Mouse (Mus musculus) Patski (cell line): Measurements from ENCODE around the gene Esrrg. TPM values are rescaled to one million over a fixed set of nuclear protein-coding genes. Genes with fewer than 3 reads are reported as not detected.

ENCODE experiments used
- ATAC-seq: fragments of 100-300 bp; one replicate; pipeline ENCODE4 v1.8.0; 2021
- CTCF ChIA-PET: fragments of 350-600 bp; sonication (Branson Sonifier 250); formaldehyde crosslinking; loops from one replicate; lab custom pipeline; 2022; ENCODE audit warnings: inconsistent platforms; lab: Charles Lee
- POLR2A ChIA-PET: fragments of 350-600 bp; sonication (Branson Sonifier 250); formaldehyde crosslinking; loops from one replicate; lab custom pipeline; 2022; ENCODE audit warnings: antibody characterized with exemption, inconsistent platforms; lab: Charles Lee
- DNase-seq: peaks from one replicate; pipeline ENCODE4 v3.0.0-alpha.2; 2011; ENCODE audit warnings: low read depth, low spot score
- H3K27me3 ChIP-seq: fragments of 371-371 bp; one replicate; pipeline ENCODE4 v1.5.1; 2021
- CTCF ChIP-seq: fragments of 100-300 bp; IDR thresholded peaks from one replicate; pipeline ENCODE4 v1.5.1; 2021
- in situ Hi-C: fragments of 300-500 bp; cut with MboI; formaldehyde crosslinking; loops from 3 replicates; pipeline ENCODE4 v1.11.1; 2018; ENCODE audit warnings: low pct_unique_long_range_greater_than_20kb, mixed read lengths
- polyA plus RNA-seq: library from polyadenylated mRNA; unstranded; gene quantifications from one replicate; pipeline ENCODE4 v1.2.3, GENCODE M21; 2021

Esrrg gene
- polyA plus RNA-seq, 1 experiment from 2014 or later, result 9.0 TPM

- ATAC-seq (no peak), DNase-seq (no peak)
- H3K27me3 ChIP-seq, result no peaks in the 10 kb centered on the region
- POLR2A ChIA-PET, result no interaction called here
- in situ Hi-C loops, result no loop called here
- CTCF ChIA-PET, result no interaction called here
- no peak for TF ChIP-seq CTCF
These were observed 548.8 kb downstream of the Esrrg start for GRCm38 (mm10) chr1:188157237-188157955.

- ChIA-PET CTCF (no interaction called here), POLR2A (no interaction called here)
- TF ChIP-seq CTCF, result no peak
- in situ Hi-C loops, result no loop called here
- DNase-seq (no peak), ATAC-seq (no peak)
- H3K27me3 ChIP-seq, result no peaks in the 10 kb centered on the region
These were observed 550.1 kb downstream of the Esrrg start for GRCm38 (mm10) chr1:188158675-188159074.

DNA sequence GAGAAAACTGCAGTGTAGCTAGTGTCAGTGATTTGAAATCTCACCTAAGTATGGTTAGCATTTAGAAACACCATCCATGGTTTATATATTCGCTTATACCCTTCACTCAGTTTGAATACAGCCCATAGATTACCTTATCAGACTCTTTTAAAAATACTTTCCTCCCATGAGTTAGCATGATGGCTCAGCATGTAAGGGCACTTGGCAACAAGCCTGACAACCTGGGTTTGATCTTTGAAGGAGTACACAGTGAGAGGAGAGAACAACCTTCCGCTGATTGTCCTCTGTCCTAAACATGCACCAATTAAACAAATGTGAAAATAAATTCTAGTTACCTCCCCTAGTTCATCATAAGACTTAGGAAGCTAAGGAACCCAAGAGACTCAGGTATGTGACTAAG is 550.5 kb downstream of the Esrrg start:
- ChIA-PET CTCF (no interaction called here), POLR2A (no interaction called here)
- in situ Hi-C loops, result no loop called here
- ATAC-seq, result no peak
- H3K27me3 ChIP-seq, result no peaks in the 10 kb centered on the region
- no peak for TF ChIP-seq CTCF
- no peak for DNase-seq

- ATAC-seq (no peak), DNase-seq (no peak)
- CTCF ChIA-PET, result interaction anchor here (1.5 kb wide), 1 partner anchor 7 kb away, joined by 5 read pairs; no protein-coding TSS in a partner anchor
- no peaks in the 10 kb centered on the region for H3K27me3 ChIP-seq
- in situ Hi-C loops, result no loop called here
- TF ChIP-seq CTCF, result no peak
- POLR2A ChIA-PET, result no interaction called here
These were observed 554.5 kb downstream of the Esrrg start for GRCm38 (mm10) chr1:188163058-188163457.

- ChIA-PET CTCF (no interaction called here), POLR2A (no interaction called here)
- no peak for DNase-seq
- H3K27me3 ChIP-seq, result no peaks in the 10 kb centered on the region
- in situ Hi-C loops, result no loop called here
- ATAC-seq, result no peak
- no peak for TF ChIP-seq CTCF
These were observed 555.7 kb downstream of the Esrrg start for GRCm38 (mm10) chr1:188164251-188164650.

- CTCF ChIA-PET, result no interaction called here
- in situ Hi-C loops, result no loop called here
- no peaks in the 10 kb centered on the region for H3K27me3 ChIP-seq
- DNase-seq (no peak), ATAC-seq (no peak)
- TF ChIP-seq CTCF, result no peak
- POLR2A ChIA-PET, result no interaction called here
These were observed 565.3 kb downstream of the Esrrg start for GRCm38 (mm10) chr1:188173859-188174258.

DNA sequence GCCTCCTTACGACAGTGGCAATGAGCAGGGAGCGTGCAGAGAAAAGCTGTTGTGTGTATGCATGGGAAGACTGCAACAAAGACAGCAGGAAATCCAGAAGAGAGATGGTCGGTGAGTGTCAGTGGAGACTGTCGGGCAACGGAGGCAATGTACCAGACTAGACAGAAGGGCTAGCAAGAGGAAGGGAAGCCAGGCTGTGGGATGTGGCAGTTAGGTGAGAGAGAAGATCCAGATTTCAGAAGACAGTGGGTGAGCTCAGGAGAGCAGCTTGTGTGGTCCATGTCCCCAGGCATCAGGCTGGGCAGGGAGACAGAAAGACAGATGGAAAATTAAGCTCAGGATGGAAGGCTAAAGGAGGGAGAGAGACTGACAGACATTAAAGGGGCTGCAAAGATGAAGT is 574.4 kb downstream of the Esrrg start:
- no peak for TF ChIP-seq CTCF
- POLR2A ChIA-PET, result no interaction called here
- H3K27me3 ChIP-seq, result no peaks in the 10 kb centered on the region
- ATAC-seq (no peak), DNase-seq (no peak)
- in situ Hi-C loops, result no loop called here
- CTCF ChIA-PET, result interaction anchor here (0.9 kb wide), 1 partner anchor 21 kb away, joined by 3 read pairs; no protein-coding TSS in a partner anchor

- POLR2A ChIA-PET, result no interaction called here
- in situ Hi-C loops, result no loop called here
- CTCF ChIA-PET, result interaction anchor here (1.2 kb wide), 1 partner anchor 12 kb away, joined by 3 read pairs; no protein-coding TSS in a partner anchor
These were observed 578.0 kb downstream of the Esrrg start for GRCm38 (mm10) chr1:188186440-188187117.

DNA sequence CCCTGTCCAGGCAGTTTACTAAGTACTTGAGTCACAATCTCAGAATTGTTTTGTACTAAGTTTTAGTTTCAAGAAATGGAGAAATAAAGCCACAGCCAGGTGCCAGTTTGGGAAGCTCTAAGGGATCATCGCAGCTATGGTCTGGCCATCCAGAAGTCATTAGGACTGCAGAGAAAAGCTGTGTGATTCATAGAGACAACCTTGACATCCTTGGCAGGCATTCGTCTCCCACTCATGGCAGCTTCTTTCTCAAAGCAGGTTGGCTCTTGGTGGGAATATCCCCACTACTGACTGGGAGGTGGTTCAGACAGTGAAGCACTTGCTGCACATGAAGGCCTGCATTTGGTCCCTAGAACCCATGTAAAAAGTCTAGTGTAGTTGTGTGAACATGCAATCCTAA is 584.4 kb downstream of the Esrrg start:
- in situ Hi-C loops, result no loop called here
- ATAC-seq (no peak), DNase-seq (no peak)
- H3K27me3 ChIP-seq, result no peaks in the 10 kb centered on the region
- no peak for TF ChIP-seq CTCF
- CTCF ChIA-PET, result no interaction called here
- POLR2A ChIA-PET, result interaction anchor here (0.6 kb wide), 1 partner anchor 195 kb away, joined by 3 read pairs; no protein-coding TSS in a partner anchor

More at GRCm38 (mm10) chr1:188186440-188187117, 578.0 kb downstream of the Esrrg start:
- DNase-seq (no peak), ATAC-seq (no peak)
- H3K27me3 ChIP-seq, result no peaks in the 10 kb centered on the region
- TF ChIP-seq CTCF, result no peak

DNA sequence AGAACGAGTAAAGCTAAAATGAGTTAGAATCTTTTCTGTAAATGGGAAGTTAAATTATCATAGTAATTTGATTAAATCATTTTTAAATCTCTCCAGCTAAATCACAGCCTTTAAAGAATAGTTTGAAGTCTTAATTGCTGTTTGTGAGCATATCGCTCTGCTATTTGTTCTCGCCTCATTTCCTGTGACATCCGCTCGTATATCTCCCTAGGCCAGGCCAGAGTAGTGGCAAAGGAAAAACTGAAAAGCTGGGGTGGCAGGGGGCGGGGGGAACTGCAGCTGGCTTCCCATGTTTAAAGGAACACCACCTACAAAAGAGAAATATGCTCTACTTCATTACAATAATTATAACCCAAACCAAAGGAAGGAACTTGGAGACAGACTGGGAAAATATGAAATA is 598.8 kb downstream of the Esrrg start:
- no peak for TF ChIP-seq CTCF
- ChIA-PET POLR2A (no interaction called here), CTCF (no interaction called here)
- DNase-seq (no peak), ATAC-seq (no peak)
- H3K27me3 ChIP-seq, result peaks cover 9% of the 10 kb centered on the region
- in situ Hi-C loops, result no loop called here

DNA sequence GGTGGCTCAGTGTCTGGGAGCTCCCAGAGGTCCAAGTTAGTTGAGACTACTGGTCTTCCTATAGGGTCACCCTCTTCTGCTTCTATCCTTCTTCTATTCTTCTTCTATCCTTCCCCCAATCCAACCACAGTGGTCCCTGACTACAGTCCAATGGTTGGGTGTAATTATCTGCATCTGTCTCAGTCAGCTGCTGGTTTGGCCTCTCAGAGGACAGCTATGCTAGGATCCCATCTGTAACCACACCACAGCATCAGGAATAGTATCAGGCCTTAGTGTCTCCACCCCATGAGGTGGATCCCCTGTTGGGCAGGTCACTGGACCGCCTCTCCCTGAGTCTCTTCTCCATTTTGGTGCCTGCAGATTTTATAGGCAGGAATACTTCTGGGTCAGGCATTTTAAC is 600.4 kb downstream of the Esrrg start:
- ATAC-seq, result no peak

More for the DNA sequence above, 600.4 kb downstream of the Esrrg start:
- no peak for TF ChIP-seq CTCF
- H3K27me3 ChIP-seq, result peaks cover 8% of the 10 kb centered on the region
- in situ Hi-C loops, result no loop called here
- POLR2A ChIA-PET, result no interaction called here
- DNase-seq, result no peak
- CTCF ChIA-PET, result no interaction called here
